Mouse (Mus musculus): Measurements from ENCODE around the gene Vmn2r31.
"Not testable (repeated sequence)": the region's sequence is repeated elsewhere in the genome, so short reads cannot be mapped to it uniquely, and the experiment has no call there.

The Vmn2r31 gene

DNA sequence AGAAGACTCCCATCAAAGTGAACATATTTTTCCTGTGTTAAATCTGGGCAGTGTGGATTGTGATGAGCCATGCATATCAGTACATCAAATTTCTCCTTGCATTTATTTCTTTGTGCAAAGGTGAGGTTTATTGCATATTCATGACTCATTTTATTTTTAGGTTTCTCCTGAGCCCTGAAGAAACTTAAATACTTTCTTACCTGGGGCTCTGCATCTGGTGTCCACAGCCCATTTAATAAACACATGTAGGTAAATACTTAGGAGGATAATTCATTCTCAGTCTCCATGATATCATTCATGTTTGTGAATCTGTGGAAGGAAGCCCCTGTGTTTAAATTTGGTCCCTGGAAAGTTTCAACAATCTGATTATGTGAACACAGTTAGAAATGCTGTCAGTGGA is at the start of gene Vmn2r31:
Vmn2r31 (minus strand) TSS at position 101 of the 400 bp plus-strand sequence.
- not testable (repeated sequence) for DNase-seq

DNA sequence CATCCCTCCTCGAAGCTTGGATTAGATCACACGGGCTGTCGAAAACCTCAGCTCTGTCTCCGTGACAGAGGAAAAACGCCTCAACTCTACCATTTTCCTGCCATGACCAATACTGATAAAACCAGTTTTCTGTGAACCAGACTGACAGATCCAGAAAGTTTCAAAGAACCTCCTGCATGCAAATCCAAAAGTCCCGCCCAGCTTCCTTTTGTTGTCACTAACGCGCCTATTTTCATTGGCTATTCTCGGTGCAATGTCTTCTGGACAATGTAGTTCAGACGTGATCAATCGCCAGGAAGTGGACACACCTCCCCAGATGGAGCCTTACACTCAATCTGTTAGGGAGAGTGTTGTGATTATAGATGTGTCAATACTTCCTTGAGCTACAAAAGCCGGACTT is 25.1 kb downstream of the Vmn2r31 start, which contains the start of gene Gm45783:
Gm45783 (minus strand) TSS at position 143 of the 400 bp plus-strand sequence.
- not testable (repeated sequence) for DNase-seq

- not testable (repeated sequence) for DNase-seq
Measured at GRCm38 (mm10) chr7:7337509-7337908, 62.0 kb downstream of the Vmn2r31 start, which contains the start of gene Vmn2r30. Vmn2r30 (minus strand) TSS chr7:7337609.

Measured in lung, postnatal 4 days (tissue).